ENCODE assay signal across 8 mouse cellular contexts in genomic region chr6:129238275-129239038, GRCm38 (mm10). TPM values are rescaled to one million over a fixed set of nuclear protein-coding genes. Genes with fewer than 3 reads are reported as not detected.
DNase-seq lines count a peak whose midpoint lies in the region; ATAC-seq and TF ChIP-seq lines count a peak whose summit lies in the region.

No protein-coding gene starts in this region.

- peak overlapping the region; percentile 86 for H3K4me2 ChIP-seq in hindbrain, postnatal 0 days (ENCODE audit: low read depth, low read length)
- H3K4me2 ChIP-seq in liver, embryonic 13.5 days: peak overlapping the region; percentile 77

- H3K36me3 ChIP-seq in hindbrain, postnatal 0 days (ENCODE audit: insufficient read depth, low read length): no peaks in the 10 kb centered on the region
- H3K36me3 ChIP-seq in liver, embryonic 13.5 days: no peaks in the 10 kb centered on the region

- H3K4me1 ChIP-seq in hindbrain, postnatal 0 days (ENCODE audit: insufficient read depth, low read length): no peaks in the 10 kb centered on the region
- H3K4me1 ChIP-seq in liver, embryonic 13.5 days (replicated peaks): peaks cover 43% of the 10 kb centered on the region

- intact Hi-C loops in left cerebral cortex, adult 2 months (cut with DNase I): loop anchor here (1.0 kb wide), 1 partner anchor 58 kb away; the partner anchor contains the start of gene Clec2d

- no peak for TF ChIP-seq CTCF in left cerebral cortex, adult 2 months (IDR thresholded peaks at IDR 0.05)
- no peak for TF ChIP-seq CTCF in hindbrain, postnatal 0 days (IDR thresholded peaks at IDR 0.05; ENCODE audit: low read depth)

- H3K27ac ChIP-seq in left cerebral cortex, adult 2 months: peak overlapping the region; percentile 45; the same call in 1 of the 2 replicates
- H3K27ac ChIP-seq in hindbrain, postnatal 0 days: no peak overlapping the region
- peak overlapping the region; percentile 74 for H3K27ac ChIP-seq in liver, embryonic 13.5 days

- ATAC-seq in hindbrain, postnatal 0 days: peak; percentile 77
- peak; percentile 86 for ATAC-seq in liver, embryonic 13.5 days (ENCODE audit: low read depth)
- ATAC-seq in monocyte, adult 5-6 weeks (replicated peaks; ENCODE audit: insufficient number of reproducible peaks, low FRiP score, low TSS enrichment, poor library complexity, severe bottlenecking): peak; percentile 0; the same call in 1 of the 2 replicates

- WGBS in hindbrain, postnatal 0 days: 13% methylated on average over 14 of the region's 14 CpGs
- 8% methylated on average over 14 of the region's 14 CpGs for WGBS in liver, embryonic 13.5 days (ENCODE audit: insufficient replicate concordance)

- no peaks in the 10 kb centered on the region for H3K27me3 ChIP-seq in hindbrain, postnatal 0 days (ENCODE audit: insufficient read depth, low read length)
- H3K27me3 ChIP-seq in liver, embryonic 13.5 days: no peaks in the 10 kb centered on the region

- H3K4me3 ChIP-seq in left cerebral cortex, adult 2 months: peak overlapping the region; percentile 49
- peak overlapping the region; percentile 52 for H3K4me3 ChIP-seq in hindbrain, postnatal 0 days (ENCODE audit: low read length)
- H3K4me3 ChIP-seq in liver, embryonic 13.5 days (replicated peaks): peak overlapping the region; percentile 69

- DNase-seq in left cerebral cortex, adult 2 months (ENCODE audit: extremely low spot score in 1 of 2, low spot score in 2 of 2): no peak
- no peak for DNase-seq in left cerebral cortex, adult 18-20 months (ENCODE audit: low spot score in 2 of 2)
- DNase-seq in c-Kit-positive CD71-positive TER-119-positive erythroid progenitor cells, embryonic 14.5 days (ENCODE audit: low spot score): peak; percentile 64
- DNase-seq in frontal cortex, postnatal 25 days (ENCODE audit: low spot score in 2 of 2): peak; percentile 6 to 15
- DNase-seq in hindbrain, postnatal 0 days (ENCODE audit: low spot score): peak; percentile 47
- DNase-seq in liver, embryonic 13.5 days: peak; percentile 49
- peak; percentile 88 for DNase-seq in thymus, postnatal 14 days

- peak overlapping the region; percentile 46; the same call in 1 of the 2 replicates for H3K9ac ChIP-seq in hindbrain, postnatal 0 days (replicated peaks; ENCODE audit: low read length)
- H3K9ac ChIP-seq in liver, embryonic 13.5 days: peak overlapping the region; percentile 70

- no peaks in the 10 kb centered on the region for H3K9me3 ChIP-seq in hindbrain, postnatal 0 days (ENCODE audit: low read length)
- H3K9me3 ChIP-seq in liver, embryonic 13.5 days (replicated peaks): no peaks in the 10 kb centered on the region

RNA-seq across cellular contexts. Expression of gene Cd69, which starts 36.8 kb away (rescaled TPM):
- total RNA-seq in left cerebral cortex, adult 2 months (2021): not detected
- not detected for total RNA-seq in left cerebral cortex, adult 18-20 months (2021)
- total RNA-seq in hindbrain, postnatal 0 days (2014; rRNA removed): not detected in 2 replicates
- polyA plus RNA-seq in hindbrain, postnatal 0 days (2015; fragmentation: Nextera tagmentation; extraction: Ambion mirVana): not detected in 2 replicates
- polyA plus RNA-seq in liver, embryonic 13.5 days (2015; fragmentation: Nextera tagmentation; extraction: Ambion mirVana): 0.91 and 1.2 TPM in 2 replicates
- total RNA-seq in monocyte, adult 5-6 weeks (2017): 122 to 324 TPM (median 301 TPM) in 3 replicates

RNA-seq across cellular contexts. Expression of gene Clec2d, which starts 58.0 kb away (rescaled TPM):
- total RNA-seq in left cerebral cortex, adult 2 months (2021): 1 to 10 TPM; 4.7 to 8.4 TPM
- 1 to 10 TPM; 6.2 to 8.1 TPM for total RNA-seq in left cerebral cortex, adult 18-20 months (2021)
- 10.0 and 10.5 TPM in 2 replicates for total RNA-seq in hindbrain, postnatal 0 days (2014; rRNA removed)
- polyA plus RNA-seq in hindbrain, postnatal 0 days (2015; fragmentation: Nextera tagmentation; extraction: Ambion mirVana): 0.24 TPM in 1 of 2 replicates, not detected in the other
- 0.13 and 0.15 TPM in 2 replicates for polyA plus RNA-seq in liver, embryonic 13.5 days (2015; fragmentation: Nextera tagmentation; extraction: Ambion mirVana)
- 222 to 328 TPM (median 282 TPM) in 3 replicates for total RNA-seq in monocyte, adult 5-6 weeks (2017)

Comparison
In these comparisons a context has a peak if more than half of its experiments do, and no peak if none do; other contexts are left out.
1. DNase-seq: peak in c-Kit-positive CD71-positive TER-119-positive erythroid progenitor cells, embryonic 14.5 days (single experiment), frontal cortex, postnatal 25 days (2 of 2), hindbrain, postnatal 0 days (single experiment), liver, embryonic 13.5 days (single experiment) and thymus, postnatal 14 days (single experiment); none in left cerebral cortex, adult 2 months (0 of 2) and left cerebral cortex, adult 18-20 months (0 of 2).
2. ATAC-seq: peak in every context shown above with its lines; median percentile 86 in liver, embryonic 13.5 days; 77 in hindbrain, postnatal 0 days; 0 in monocyte, adult 5-6 weeks.
3. RNA of gene Cd69, which starts 36.8 kb away (total RNA-seq): 122 to 324 TPM in monocyte, adult 5-6 weeks; not detected in left cerebral cortex, adult 2 months, not detected in left cerebral cortex, adult 18-20 months and not detected in hindbrain, postnatal 0 days; every median in the first group is over 100 times any median in the second.
4. RNA of gene Clec2d, which starts 58.0 kb away (total RNA-seq): 222 to 328 TPM in monocyte, adult 5-6 weeks; 10.0 to 10.5 TPM in hindbrain, postnatal 0 days, 4.7 to 8.4 TPM in left cerebral cortex, adult 2 months and 6.2 to 8.1 TPM in left cerebral cortex, adult 18-20 months; every median in the first group is over 10 times any median in the second.
5. Peak in every context shown above with its lines, with median percentiles within 50 percentile points of each other: H3K4me3 ChIP-seq.